In genomic region chr17:27767120-27767519, GRCm38 (mm10) we compare ENCODE assay signal across 26 mouse cellular contexts. TPM values are rescaled to one million over a fixed set of nuclear protein-coding genes. Genes with fewer than 3 reads are reported as not detected.
DNase-seq lines count a peak whose midpoint lies in the region; ATAC-seq and TF ChIP-seq lines count a peak whose summit lies in the region.
"Had no signal": no experiment of that assay in that cellular context is flagged by ENCODE, and none has a peak within 500 bp of the region (broad histone marks: within the 10 kb centered on the region; RNA-seq: fewer than 3 reads in every experiment).

No protein-coding gene starts in this region.

- peaks cover 96% of the 10 kb centered on the region for H3K36me3 ChIP-seq in megakaryocyte, embryonic 14.5 days (replicated peaks; ENCODE audit: low read length)

- peaks cover 21% of the 10 kb centered on the region for H3K4me1 ChIP-seq in bone marrow macrophage, adult 2 months (ENCODE audit: control insufficient read depth, insufficient read depth, low read length)
- H3K4me1 ChIP-seq in megakaryocyte, embryonic 14.5 days = peaks cover 92% of the 10 kb centered on the region
- H3K4me1 ChIP-seq: midbrain, embryonic 12.5 days had no signal

- peak overlapping the region; percentile 24; the same call in 1 of the 2 replicates for H3K27ac ChIP-seq in bone marrow macrophage, adult 2 months (ENCODE audit: insufficient read depth, low read depth, low read length)
- H3K27ac ChIP-seq: embryonic facial prominence, embryonic 15.5 days; midbrain, embryonic 12.5 days had no signal

- TF ChIP-seq CTCF in bone marrow macrophage, adult 2 months (IDR thresholded peaks at IDR 0.05; ENCODE audit: low read depth, low read length) = no peak

- H3K4me3 ChIP-seq in bone marrow macrophage, adult 2 months (ENCODE audit: insufficient read depth, low read length) = no peak overlapping the region
- peak overlapping the region; percentile 74 for H3K4me3 ChIP-seq in megakaryocyte, embryonic 14.5 days (replicated peaks)
- H3K4me3 ChIP-seq: embryonic facial prominence, embryonic 15.5 days; midbrain, embryonic 12.5 days had no signal

- H3K27me3 ChIP-seq in megakaryocyte, embryonic 14.5 days (replicated peaks) = no peaks in the 10 kb centered on the region
- H3K27me3 ChIP-seq: embryonic facial prominence, embryonic 15.5 days; midbrain, embryonic 12.5 days had no signal

- no peak for TF ChIP-seq POLR2A in bone marrow macrophage, adult 2 months (IDR thresholded peaks at IDR 0.05; ENCODE audit: borderline replicate concordance, low read depth, low read length)

- intact Hi-C loops in left cerebral cortex, postnatal 14 days (cut with DNase I) = loop anchor here (10.0 kb wide), 1 partner anchor 202 kb away; the partner anchor contains the start of gene AI413582

- peaks cover 8% of the 10 kb centered on the region for H3K9me3 ChIP-seq in megakaryocyte, embryonic 14.5 days
- H3K9me3 ChIP-seq: embryonic facial prominence, embryonic 15.5 days had no signal

- DNase-seq in frontal cortex, postnatal 25 days (ENCODE audit: low spot score in 2 of 2) = no peak
- peak; percentile 16 to 70 for DNase-seq in left cerebral cortex, postnatal 14 days (ENCODE audit: low spot score in 2 of 2)
- no peak for DNase-seq in left cerebral cortex, adult 8-10 months (ENCODE audit: low spot score in 2 of 2)
- no peak for DNase-seq in ovary, adult 18-20 months (ENCODE audit: low spot score)
- DNase-seq in kidney, postnatal 4 days = no peak
- DNase-seq: adrenal gland, postnatal 10 days; cerebellum, adult 11 months; cerebellum, postnatal 14 days; forebrain, postnatal 0 days; gastrocnemius, postnatal 25 days; kidney, adult 11 months; kidney, postnatal 10 days; layer of hippocampus, adult 9-11 months; lung, adult 18-20 months; lung, postnatal 14 days had no signal

- peak; percentile 53 for ATAC-seq in frontal cortex, adult (ENCODE audit: low TSS enrichment)
- ATAC-seq: activated CD4-positive, CD25-positive, alpha-beta regulatory T cell, adult 4 months; CD4-positive, CD25-positive, alpha-beta regulatory T cell, adult 4 months; forebrain, postnatal 0 days had no signal

RNA-seq across cellular contexts. Expression of gene Spdef, which starts 38.4 kb away (rescaled TPM):
- total RNA-seq in left cerebral cortex, postnatal 14 days (2021) = under 1 TPM; 0.42 to 0.57 TPM
- total RNA-seq in left cerebral cortex, adult 8-10 months (2022) = 1 to 10 TPM in 1 of 4 experiments, under 1 TPM in 3; 0.35 to 1.4 (median 0.50) TPM
- polyA plus RNA-seq in bone marrow macrophage, adult 2 months (2012; ENCODE audit: insufficient read depth, insufficient read length, missing spikeins) = not detected in 2 replicates
- 1.4 and 2.3 TPM in 2 replicates for polyA plus RNA-seq in megakaryocyte, embryonic 14.5 days (2012; ENCODE audit: insufficient read depth, low replicate concordance)
- total RNA-seq: adrenal gland, postnatal 10 days; ES-E14; heart, adult 8-10 months; hematopoietic stem cell, adult 5-6 weeks had no signal
- polyA plus RNA-seq: CD4-positive, CD25-positive, alpha-beta regulatory T cell, adult 4 months; liver, embryonic 11.5 days had no signal

RNA-seq across cellular contexts. Expression of gene D17Wsu92e, which starts 53.3 kb away (rescaled TPM):
- total RNA-seq in left cerebral cortex, postnatal 14 days (2021) = 100 to 1,000 TPM; 136 to 137 TPM
- 100 to 1,000 TPM; 203 to 227 (median 213) TPM for total RNA-seq in left cerebral cortex, adult 8-10 months (2022)
- polyA plus RNA-seq in bone marrow macrophage, adult 2 months (2012; ENCODE audit: insufficient read depth, insufficient read length, missing spikeins) = 75.8 and 81.8 TPM in 2 replicates
- polyA plus RNA-seq in megakaryocyte, embryonic 14.5 days (2012; ENCODE audit: insufficient read depth, low replicate concordance) = 15.2 and 42.6 TPM in 2 replicates

Comparison
In these comparisons a context has a peak if more than half of its experiments do, and no peak if none do; other contexts are left out.
1. DNase-seq: peak in left cerebral cortex, postnatal 14 days (2 of 2); none in frontal cortex, postnatal 25 days (0 of 2), left cerebral cortex, adult 8-10 months (0 of 2), ovary, adult 18-20 months (single experiment) and kidney, postnatal 4 days (0 of 2).